8 mouse cellular contexts compared by ENCODE assay signal in the genomic region with DNA sequence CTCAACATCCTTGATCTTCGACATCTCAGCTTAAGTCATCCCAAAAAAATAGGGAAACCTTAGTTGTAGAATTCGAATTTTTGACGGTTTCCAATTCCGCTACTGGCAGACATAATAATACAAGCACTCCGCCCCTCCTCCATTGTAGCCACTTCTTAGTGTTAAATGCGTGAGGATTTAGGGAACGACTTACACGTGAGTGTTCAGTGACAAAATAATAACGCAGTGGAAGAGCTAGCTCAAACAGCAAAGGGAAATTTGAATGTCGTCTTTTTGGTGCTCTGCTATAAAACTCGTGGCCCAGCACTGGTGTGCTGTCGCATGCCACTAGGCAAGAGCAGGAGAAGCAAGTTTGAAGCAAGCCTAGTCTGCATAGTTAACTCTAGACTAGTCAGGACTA. TPM values are rescaled to one million over a fixed set of nuclear protein-coding genes. Genes with fewer than 3 reads are reported as not detected.
A peak's percentile ranks its signal among the peaks of the same experiment; 100 is the strongest.
DNase-seq lines count a peak whose midpoint lies in the region; ATAC-seq and TF ChIP-seq lines count a peak whose summit lies in the region.

No protein-coding gene starts in this region.

- ATAC-seq in lung, embryonic 14.5 days (ENCODE audit: insufficient read depth) = 0 out of 2 replicates have a peak, but pooled peaks have one; percentile 22
- no peak for ATAC-seq in intestine, postnatal 0 days
- peak; percentile 39; the same call in 1 of the 2 replicates for ATAC-seq in neural tube, embryonic 15.5 days (ENCODE audit: low FRiP score)

- TF ChIP-seq CTCF in lung, embryonic 14.5 days (IDR thresholded peaks at IDR 0.05; ENCODE audit: low read depth) = no peak
- TF ChIP-seq CTCF in intestine, postnatal 0 days (IDR thresholded peaks at IDR 0.05; ENCODE audit: low read depth) = no peak

- WGBS in lung, embryonic 14.5 days = 13% methylated on average over 12 of the region's 12 CpGs
- WGBS in intestine, postnatal 0 days = 30% methylated on average over 12 of the region's 12 CpGs
- 29% methylated on average over 12 of the region's 12 CpGs for WGBS in neural tube, embryonic 15.5 days

- peak overlapping the region; percentile 52; the same call in 1 of the 2 replicates for H3K9ac ChIP-seq in lung, embryonic 14.5 days
- H3K9ac ChIP-seq in intestine, postnatal 0 days (ENCODE audit: low read depth, low read length) = no peak overlapping the region
- H3K9ac ChIP-seq in neural tube, embryonic 15.5 days (replicated peaks) = peak overlapping the region; percentile 52

- H3K9me3 ChIP-seq in lung, embryonic 14.5 days (ENCODE audit: low read depth, low read length) = no peaks in the 10 kb centered on the region
- H3K9me3 ChIP-seq in intestine, postnatal 0 days (ENCODE audit: control insufficient read depth) = no peaks in the 10 kb centered on the region
- H3K9me3 ChIP-seq in neural tube, embryonic 15.5 days (replicated peaks) = no peaks in the 10 kb centered on the region

- no peaks in the 10 kb centered on the region for H3K4me1 ChIP-seq in lung, embryonic 14.5 days (ENCODE audit: insufficient read depth)
- H3K4me1 ChIP-seq in intestine, postnatal 0 days (replicated peaks; ENCODE audit: control insufficient read depth, insufficient read depth, low read length) = no peaks in the 10 kb centered on the region
- H3K4me1 ChIP-seq in neural tube, embryonic 15.5 days = no peaks in the 10 kb centered on the region

- peak overlapping the region; percentile 63 for H3K4me2 ChIP-seq in lung, embryonic 14.5 days
- peak overlapping the region; percentile 70 for H3K4me2 ChIP-seq in intestine, postnatal 0 days (replicated peaks; ENCODE audit: low read depth)
- H3K4me2 ChIP-seq in neural tube, embryonic 15.5 days = peak overlapping the region; percentile 56

- H3K36me3 ChIP-seq in lung, embryonic 14.5 days (ENCODE audit: insufficient read depth) = no peaks in the 10 kb centered on the region
- no peaks in the 10 kb centered on the region for H3K36me3 ChIP-seq in intestine, postnatal 0 days (ENCODE audit: control insufficient read depth, insufficient read depth)
- H3K36me3 ChIP-seq in neural tube, embryonic 15.5 days = no peaks in the 10 kb centered on the region

- H3K4me3 ChIP-seq in lung, embryonic 14.5 days (ENCODE audit: low read depth, low read length) = peak overlapping the region; percentile 52
- peak overlapping the region; percentile 49 for H3K4me3 ChIP-seq in intestine, postnatal 0 days (ENCODE audit: low read depth, low read length)
- H3K4me3 ChIP-seq in neural tube, embryonic 15.5 days (replicated peaks) = peak overlapping the region; percentile 57

- no peak overlapping the region for H3K27ac ChIP-seq in lung, embryonic 14.5 days (ENCODE audit: low read depth)
- H3K27ac ChIP-seq in intestine, postnatal 0 days (ENCODE audit: low read depth, low read length) = no peak overlapping the region
- peak overlapping the region; percentile 73; the same call in 1 of the 2 replicates for H3K27ac ChIP-seq in neural tube, embryonic 15.5 days (replicated peaks)

- H3K27me3 ChIP-seq in lung, embryonic 14.5 days (ENCODE audit: insufficient read depth, low read length) = no peaks in the 10 kb centered on the region
- no peaks in the 10 kb centered on the region for H3K27me3 ChIP-seq in intestine, postnatal 0 days (replicated peaks; ENCODE audit: control insufficient read depth, insufficient read depth, low read length)
- peaks cover 6% of the 10 kb centered on the region; the same call in 1 of the 2 replicates for H3K27me3 ChIP-seq in neural tube, embryonic 15.5 days (replicated peaks)

- peak; percentile 19 for DNase-seq in lung, embryonic 14.5 days
- DNase-seq in lung, postnatal 36 days = no peak
- peak; percentile 30 for DNase-seq in embryo, embryonic 9.5 days (ENCODE audit: extremely low spot score)
- no peak for DNase-seq in natural killer cell, adult 2 months (ENCODE audit: low spot score in 2 of 2)
- no peak for DNase-seq in urinary bladder, postnatal 4 days (ENCODE audit: low spot score in 2 of 2)
- DNase-seq in adrenal gland, adult 18-20 months (ENCODE audit: low spot score in 2 of 2) = no peak

RNA-seq across cellular contexts. Expression of gene Prps1, which starts 1.1 kb away (rescaled TPM):
- polyA plus RNA-seq in lung, embryonic 14.5 days (2014; fragmentation: Nextera tagmentation; extraction: Ambion mirVana) = 48.7 and 49.6 TPM in 2 replicates
- polyA plus RNA-seq in intestine, postnatal 0 days (2015; fragmentation: Nextera tagmentation; extraction: Ambion mirVana) = 8.5 TPM in 2 replicates
- 87.2 and 88.0 TPM in 2 replicates for polyA plus RNA-seq in neural tube, embryonic 15.5 days (2015; fragmentation: Nextera tagmentation; extraction: Ambion mirVana)
- total RNA-seq in adrenal gland, adult 18-20 months (2021) = 10 to 100 TPM; 16.2 to 25.5 TPM

Comparison
In these comparisons a context has a peak if more than half of its experiments do, and no peak if none do; other contexts are left out.
1. DNase-seq: peak in lung, embryonic 14.5 days (single experiment) and embryo, embryonic 9.5 days (single experiment); none in lung, postnatal 36 days (single experiment), natural killer cell, adult 2 months (0 of 2), urinary bladder, postnatal 4 days (0 of 2) and adrenal gland, adult 18-20 months (0 of 2).
2. Peak in every context shown above with its lines, with median percentiles within 50 percentile points of each other: H3K4me2 ChIP-seq and H3K4me3 ChIP-seq.